ENCODE assay signal across 16 mouse cellular contexts in the genomic region with DNA sequence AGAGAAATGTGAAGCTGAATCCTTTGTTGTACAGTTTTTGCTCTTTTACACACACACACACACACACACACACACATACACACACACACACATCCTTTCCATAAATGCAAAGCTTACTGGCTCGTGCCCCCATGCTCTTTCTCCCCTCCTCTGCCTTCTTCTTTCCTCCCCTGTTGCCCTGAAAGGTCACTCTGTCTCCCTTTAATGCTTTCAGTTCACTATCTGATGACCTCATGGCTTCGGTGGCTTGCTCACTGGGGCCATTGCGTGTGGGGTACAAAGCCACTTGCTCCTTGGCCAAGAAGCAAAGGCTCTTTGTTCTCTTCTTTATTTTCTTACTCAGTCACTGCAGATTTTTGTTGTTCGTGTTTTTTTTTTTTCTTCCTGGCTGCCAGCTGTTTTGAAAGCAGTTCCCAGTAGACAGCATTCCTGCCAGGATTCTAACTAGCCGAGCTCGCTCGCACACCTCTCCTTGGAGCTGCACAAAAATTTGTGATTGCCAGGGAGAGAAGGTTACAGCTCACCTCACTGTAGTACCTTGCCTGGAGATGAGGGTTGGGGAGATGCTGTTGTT. TPM values are rescaled to one million over a fixed set of nuclear protein-coding genes. Genes with fewer than 3 reads are reported as not detected.
DNase-seq lines count a peak whose midpoint lies in the region; ATAC-seq lines count a peak whose summit lies in the region.
"Had no signal": no experiment of that assay in that cellular context is flagged by ENCODE, and none has a peak within 500 bp of the region (broad histone marks: within the 10 kb centered on the region; RNA-seq: fewer than 3 reads in every experiment).

No protein-coding gene starts in this region.

- H3K4me2 ChIP-seq in forebrain, embryonic 12.5 days: no peak overlapping the region
- no peak overlapping the region for H3K4me2 ChIP-seq in forebrain, embryonic 16.5 days (ENCODE audit: low read length)
- no peak overlapping the region for H3K4me2 ChIP-seq in embryonic facial prominence, embryonic 11.5 days (ENCODE audit: low read depth, low read length)
- H3K4me2 ChIP-seq in limb, embryonic 12.5 days: no peak overlapping the region
- H3K4me2 ChIP-seq: heart, embryonic 15.5 days; liver, embryonic 12.5 days had no signal

- no peak overlapping the region for H3K4me3 ChIP-seq in forebrain, embryonic 12.5 days (replicated peaks)
- H3K4me3 ChIP-seq in forebrain, embryonic 16.5 days (replicated peaks; ENCODE audit: low read length): no peak overlapping the region
- no peak overlapping the region for H3K4me3 ChIP-seq in embryonic facial prominence, embryonic 11.5 days (ENCODE audit: low read depth, low read length)
- H3K4me3 ChIP-seq in limb, embryonic 12.5 days (replicated peaks): no peak overlapping the region
- H3K4me3 ChIP-seq: erythroblast, embryonic 14.5 days; heart, embryonic 15.5 days; liver, embryonic 12.5 days had no signal

- H3K9ac ChIP-seq in forebrain, embryonic 12.5 days: no peak overlapping the region
- H3K9ac ChIP-seq in forebrain, embryonic 16.5 days (replicated peaks; ENCODE audit: low read depth, low read length): no peak overlapping the region
- no peak overlapping the region for H3K9ac ChIP-seq in embryonic facial prominence, embryonic 11.5 days (replicated peaks; ENCODE audit: low read length)
- H3K9ac ChIP-seq in limb, embryonic 12.5 days (replicated peaks): no peak overlapping the region
- H3K9ac ChIP-seq: heart, embryonic 15.5 days; liver, embryonic 12.5 days had no signal

- peak overlapping the region; percentile 31 for H3K27ac ChIP-seq in forebrain, embryonic 12.5 days
- no peak overlapping the region for H3K27ac ChIP-seq in forebrain, embryonic 16.5 days (ENCODE audit: low read length)
- peak overlapping the region; percentile 35; the same call in 1 of the 2 replicates for H3K27ac ChIP-seq in embryonic facial prominence, embryonic 11.5 days (replicated peaks; ENCODE audit: low read depth, low read length)
- peak overlapping the region; percentile 85 for H3K27ac ChIP-seq in limb, embryonic 12.5 days
- H3K27ac ChIP-seq: heart, embryonic 15.5 days; liver, embryonic 12.5 days had no signal

- no peaks in the 10 kb centered on the region for H3K27me3 ChIP-seq in forebrain, embryonic 12.5 days
- no peaks in the 10 kb centered on the region for H3K27me3 ChIP-seq in forebrain, embryonic 16.5 days (replicated peaks; ENCODE audit: control insufficient read depth, insufficient read depth, low read length)
- no peaks in the 10 kb centered on the region for H3K27me3 ChIP-seq in embryonic facial prominence, embryonic 11.5 days (ENCODE audit: control insufficient read depth, insufficient read depth, low read length)
- no peaks in the 10 kb centered on the region for H3K27me3 ChIP-seq in limb, embryonic 12.5 days
- H3K27me3 ChIP-seq: heart, embryonic 15.5 days; liver, embryonic 12.5 days had no signal

- H3K4me1 ChIP-seq in forebrain, embryonic 12.5 days: peaks cover 18% of the 10 kb centered on the region
- H3K4me1 ChIP-seq in forebrain, embryonic 16.5 days (replicated peaks; ENCODE audit: control insufficient read depth, insufficient read depth, low read length): peaks cover 7% of the 10 kb centered on the region
- peaks cover 4% of the 10 kb centered on the region for H3K4me1 ChIP-seq in embryonic facial prominence, embryonic 11.5 days (ENCODE audit: control insufficient read depth, insufficient read depth, low read length)
- H3K4me1 ChIP-seq in limb, embryonic 12.5 days (replicated peaks): peaks cover 17% of the 10 kb centered on the region
- H3K4me1 ChIP-seq: liver, embryonic 12.5 days had no signal

- ATAC-seq in forebrain, embryonic 12.5 days (ENCODE audit: low FRiP score): no peak
- ATAC-seq in forebrain, embryonic 16.5 days: no peak
- ATAC-seq in embryonic facial prominence, embryonic 11.5 days (replicated peaks; ENCODE audit: insufficient number of reproducible peaks, low FRiP score, low TSS enrichment, low read depth): no peak
- no peak for ATAC-seq in limb, embryonic 12.5 days (ENCODE audit: insufficient number of reproducible peaks, insufficient read depth, low FRiP score, low TSS enrichment, low read depth)
- ATAC-seq: liver, embryonic 12.5 days had no signal

- H3K36me3 ChIP-seq in forebrain, embryonic 12.5 days (replicated peaks): no peaks in the 10 kb centered on the region
- no peaks in the 10 kb centered on the region for H3K36me3 ChIP-seq in forebrain, embryonic 16.5 days (ENCODE audit: control insufficient read depth, insufficient read depth)
- no peaks in the 10 kb centered on the region for H3K36me3 ChIP-seq in embryonic facial prominence, embryonic 11.5 days (replicated peaks; ENCODE audit: control insufficient read depth, insufficient read depth, low read depth, low read length)
- peaks cover 38% of the 10 kb centered on the region for H3K36me3 ChIP-seq in limb, embryonic 12.5 days
- H3K36me3 ChIP-seq: heart, embryonic 15.5 days had no signal

- WGBS in forebrain, embryonic 12.5 days: 15% methylated on average over 7 of the region's 7 CpGs
- WGBS in forebrain, embryonic 16.5 days: 8% methylated on average over 7 of the region's 7 CpGs
- WGBS in embryonic facial prominence, embryonic 11.5 days: 22% methylated on average over 7 of the region's 7 CpGs
- WGBS in limb, embryonic 12.5 days: 37% methylated on average over 7 of the region's 7 CpGs

- no peaks in the 10 kb centered on the region for H3K9me3 ChIP-seq in forebrain, embryonic 12.5 days
- H3K9me3 ChIP-seq in forebrain, embryonic 16.5 days (ENCODE audit: control insufficient read depth, low read length): no peaks in the 10 kb centered on the region
- H3K9me3 ChIP-seq in embryonic facial prominence, embryonic 11.5 days (replicated peaks; ENCODE audit: control insufficient read depth, low read length): no peaks in the 10 kb centered on the region
- no peaks in the 10 kb centered on the region for H3K9me3 ChIP-seq in limb, embryonic 12.5 days
- H3K9me3 ChIP-seq: heart, embryonic 15.5 days; liver, embryonic 12.5 days had no signal

- peak; percentile 62 for DNase-seq in NIH3T3 (ENCODE audit: low read depth)
- DNase-seq in embryonic facial prominence, embryonic 11.5 days (ENCODE audit: low spot score): peak; percentile 30
- DNase-seq in urinary bladder, postnatal 25 days (ENCODE audit: low spot score): no peak
- no peak for DNase-seq in c-Kit-positive CD71-positive TER-119-positive erythroid progenitor cells, embryonic 14.5 days (ENCODE audit: low spot score)
- no peak for DNase-seq in thymus, postnatal 25 days
- DNase-seq: cerebellum, adult 8-10 months; gastrocnemius, postnatal 10 days; retina, postnatal 1 day; thymus, postnatal 14 days had no signal

RNA-seq across cellular contexts. Expression of a gene that starts 11.7 kb away (rescaled TPM):
- 6.6 and 7.3 TPM in 2 replicates for polyA plus RNA-seq in forebrain, embryonic 12.5 days (2016; fragmentation: Nextera tagmentation; extraction: Ambion mirVana)
- 4.8 and 6.0 TPM in 2 replicates for polyA plus RNA-seq in forebrain, embryonic 16.5 days (2015; fragmentation: Nextera tagmentation; extraction: Ambion mirVana)
- 7.5 and 7.8 TPM in 2 replicates for polyA plus RNA-seq in embryonic facial prominence, embryonic 11.5 days (2014; fragmentation: Nextera tagmentation; extraction: Ambion mirVana)
- 8.8 and 11.6 TPM in 2 replicates for polyA plus RNA-seq in limb, embryonic 12.5 days (2016; fragmentation: Nextera tagmentation; extraction: Ambion mirVana)

RNA-seq across cellular contexts. Expression of a gene that starts 25.7 kb away (rescaled TPM):
- polyA plus RNA-seq in forebrain, embryonic 12.5 days (2016; fragmentation: Nextera tagmentation; extraction: Ambion mirVana): 341 and 346 TPM in 2 replicates
- polyA plus RNA-seq in forebrain, embryonic 16.5 days (2015; fragmentation: Nextera tagmentation; extraction: Ambion mirVana): 427 and 436 TPM in 2 replicates
- 353 and 362 TPM in 2 replicates for polyA plus RNA-seq in embryonic facial prominence, embryonic 11.5 days (2014; fragmentation: Nextera tagmentation; extraction: Ambion mirVana)
- 293 and 317 TPM in 2 replicates for polyA plus RNA-seq in limb, embryonic 12.5 days (2016; fragmentation: Nextera tagmentation; extraction: Ambion mirVana)

RNA-seq across cellular contexts. Expression of a gene that starts 34.8 kb away (rescaled TPM):
- polyA plus RNA-seq in forebrain, embryonic 12.5 days (2016; fragmentation: Nextera tagmentation; extraction: Ambion mirVana): not detected in 2 replicates
- polyA plus RNA-seq in forebrain, embryonic 16.5 days (2015; fragmentation: Nextera tagmentation; extraction: Ambion mirVana): not detected in 2 replicates
- not detected in 2 replicates for polyA plus RNA-seq in embryonic facial prominence, embryonic 11.5 days (2014; fragmentation: Nextera tagmentation; extraction: Ambion mirVana)
- polyA plus RNA-seq in limb, embryonic 12.5 days (2016; fragmentation: Nextera tagmentation; extraction: Ambion mirVana): not detected in 2 replicates
- polyA plus RNA-seq: erythroblast, embryonic 14.5 days; heart, embryonic 15.5 days; intestine, embryonic 14.5 days; liver, embryonic 12.5 days had no signal

RNA-seq across cellular contexts. Expression of a gene that starts 51.9 kb away (rescaled TPM):
- polyA plus RNA-seq in forebrain, embryonic 12.5 days (2016; fragmentation: Nextera tagmentation; extraction: Ambion mirVana): not detected in 2 replicates
- not detected in 2 replicates for polyA plus RNA-seq in forebrain, embryonic 16.5 days (2015; fragmentation: Nextera tagmentation; extraction: Ambion mirVana)
- not detected in 2 replicates for polyA plus RNA-seq in embryonic facial prominence, embryonic 11.5 days (2014; fragmentation: Nextera tagmentation; extraction: Ambion mirVana)
- polyA plus RNA-seq in limb, embryonic 12.5 days (2016; fragmentation: Nextera tagmentation; extraction: Ambion mirVana): not detected in 2 replicates
- polyA plus RNA-seq: erythroblast, embryonic 14.5 days; heart, embryonic 15.5 days; intestine, embryonic 14.5 days; liver, embryonic 12.5 days had no signal

Comparison
In these comparisons a context has a peak if more than half of its experiments do, and no peak if none do; other contexts are left out.
1. DNase-seq: peak in NIH3T3 (single experiment) and embryonic facial prominence, embryonic 11.5 days (single experiment); none in urinary bladder, postnatal 25 days (single experiment), c-Kit-positive CD71-positive TER-119-positive erythroid progenitor cells, embryonic 14.5 days (single experiment) and thymus, postnatal 25 days (single experiment).